Mouse (Mus musculus) myocyte (in vitro differentiated cells): ENCODE measurements around the gene Sept6. TPM values are rescaled to one million over a fixed set of nuclear protein-coding genes. Genes with fewer than 3 reads are reported as not detected.
A peak's percentile ranks its signal among the peaks of the same experiment; 100 is the strongest.

ENCODE experiments used
- H3K27me3 ChIP-seq: one replicate; pipeline ENCODE4 v1.6.1; 2011; ENCODE audit not compliant: control insufficient read depth, insufficient read depth, insufficient read length
- H3K36me3 ChIP-seq: one replicate; pipeline ENCODE4 v1.6.1; 2011; ENCODE audit not compliant: control insufficient read depth, insufficient read depth
- H3K4me2 ChIP-seq: one replicate; pipeline ENCODE4 v1.6.1; 2011; ENCODE audit warnings: low read depth, control low read depth
- H3K4me3 ChIP-seq: one replicate; pipeline ENCODE4 v1.5.1; 2011; ENCODE audit warnings: mild to moderate bottlenecking, control low read depth, moderate library complexity
- H3K79me2 ChIP-seq: one replicate; pipeline ENCODE4 v1.6.1; 2011; ENCODE audit not compliant: control insufficient read depth, insufficient read depth
- H3ac ChIP-seq: one replicate; pipeline ENCODE4 v1.6.1; 2011; ENCODE audit not compliant: control insufficient read depth, insufficient read length
- CEBPB ChIP-seq: IDR thresholded peaks from 2 replicates; pipeline ENCODE4 v1.6.1; 2011; ENCODE audit warnings: mild to moderate bottlenecking, moderate library complexity; ENCODE audit not compliant: poor library complexity, insufficient read depth, severe bottlenecking
- E2F4 ChIP-seq: IDR thresholded peaks from one replicate; pipeline ENCODE4 v1.6.1; 2011; ENCODE audit warnings: mild to moderate bottlenecking, control low read depth, moderate library complexity; ENCODE audit not compliant: insufficient read depth
- MAX ChIP-seq: IDR thresholded peaks from one replicate; pipeline ENCODE4 v1.6.1; 2011; ENCODE audit warnings: low read depth, mild to moderate bottlenecking, control low read depth
- MYOD1 ChIP-seq, 3 experiments: IDR thresholded peaks; one replicate each; pipeline ENCODE4 v1.6.1; 2011; ENCODE audit warnings: control low read depth in 2 of 3, low read depth in 2 of 3, mild to moderate bottlenecking in 2 of 3, moderate library complexity in 1 of 3; ENCODE audit not compliant: insufficient read length in 2 of 3, control insufficient read depth in 1 of 3
- MYOG ChIP-seq, 3 experiments: IDR thresholded peaks; one replicate each; pipeline ENCODE4 v1.6.1; 2011; ENCODE audit warnings: control low read depth in 2 of 3, low read depth in 2 of 3, mild to moderate bottlenecking in 2 of 3; ENCODE audit not compliant: insufficient read length in 2 of 3, control insufficient read depth in 1 of 3, insufficient read depth in 1 of 3
- POLR2A ChIP-seq: IDR thresholded peaks from one replicate; pipeline ENCODE4 v1.6.1; 2011; ENCODE audit warnings: low read depth, mild to moderate bottlenecking, control low read depth, moderate library complexity; ENCODE audit not compliant: insufficient read length
- POLR2AphosphoS2 ChIP-seq: IDR thresholded peaks from one replicate; pipeline ENCODE4 v1.6.1; 2011; ENCODE audit warnings: low read depth, control low read depth; ENCODE audit not compliant: insufficient read length
- REST ChIP-seq: IDR thresholded peaks from one replicate; pipeline ENCODE4 v1.6.1; 2011; ENCODE audit warnings: mild to moderate bottlenecking, control low read depth, moderate library complexity; ENCODE audit not compliant: insufficient read depth, insufficient read length
- SRF ChIP-seq: IDR thresholded peaks from one replicate; pipeline ENCODE4 v1.6.1; 2011; ENCODE audit warnings: low read depth; ENCODE audit not compliant: control insufficient read depth, insufficient read length
- TCF12 ChIP-seq: IDR thresholded peaks from one replicate; pipeline ENCODE4 v1.6.1; 2011; ENCODE audit warnings: mild to moderate bottlenecking, control low read depth; ENCODE audit not compliant: poor library complexity, insufficient read depth, severe bottlenecking
- TCF3 ChIP-seq: IDR thresholded peaks from one replicate; pipeline ENCODE4 v1.6.1; 2011; ENCODE audit warnings: low read depth, control low read depth; ENCODE audit not compliant: insufficient read length
- USF1 ChIP-seq: IDR thresholded peaks from one replicate; pipeline ENCODE4 v1.6.1; 2011; ENCODE audit warnings: low read depth, mild to moderate bottlenecking, control low read depth, moderate library complexity
- polyA plus RNA-seq: library from polyadenylated mRNA; unstranded; fragments of >200 nt; fragmentation: generic; extraction: Trizol; gene quantifications from one replicate; pipeline ENCODE4 v1.2.1, GENCODE M21; 2012; ENCODE audit warnings: missing spikeins

Sept6 gene
- polyA plus RNA-seq, 1 experiment: 8.3 TPM

DNA sequence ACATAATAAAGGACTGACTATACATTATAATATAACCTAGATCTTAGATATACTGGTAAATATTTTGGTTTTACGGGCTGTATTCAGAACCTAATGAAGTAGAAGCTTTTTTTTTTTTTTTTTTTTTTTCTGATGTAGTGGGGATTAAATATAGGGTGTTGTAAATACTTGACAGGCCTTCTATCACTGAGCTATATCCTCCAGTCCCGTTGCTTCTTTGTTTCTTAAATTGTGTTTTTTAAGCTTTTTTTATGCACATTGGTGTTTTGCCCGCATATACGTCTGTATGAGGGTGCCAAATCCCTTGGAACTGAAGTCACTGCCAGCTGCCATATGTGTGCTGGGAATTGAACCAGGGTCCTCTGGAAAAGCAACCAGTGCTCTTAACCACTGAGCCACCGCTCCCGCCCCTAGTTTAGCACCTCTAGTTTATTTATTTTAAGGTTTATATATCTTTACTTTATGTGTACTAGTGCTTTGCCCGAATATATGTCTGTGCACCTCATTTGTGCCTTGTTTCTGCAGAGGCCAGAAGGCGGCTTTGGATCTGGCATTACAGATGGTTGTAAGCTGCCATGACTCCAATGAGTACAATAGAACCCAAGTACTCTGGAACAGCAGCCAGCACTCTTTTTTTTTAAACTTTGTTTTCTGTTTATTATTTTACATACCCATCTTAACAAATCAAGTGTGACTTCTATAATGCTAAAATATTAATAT is 126.8 kb downstream of the Sept6 start:
- Histone ChIP-seq H3ac (no peak overlapping the region), H3K79me2 (peaks cover 18% of the 10 kb centered on the region), H3K27me3 (no peaks in the 10 kb centered on the region), H3K36me3 (no peaks in the 10 kb centered on the region), H3K4me3 (peak overlapping the region; percentile 38), H3K4me2 (peak overlapping the region; percentile 60)
- TF ChIP-seq CEBPB: no peak
- no peak for TF ChIP-seq TCF12
- no peak for TF ChIP-seq SRF
- no peak for TF ChIP-seq MYOG (IDR thresholded peaks at IDR 0.05; ENCODE audit: control insufficient read depth in 1 of 3, insufficient read depth in 1 of 3, insufficient read length in 2 of 3, low read depth in 2 of 3)
- no peak for TF ChIP-seq E2F4
- no peak for TF ChIP-seq POLR2AphosphoS2
- no peak for TF ChIP-seq MYOD1 (IDR thresholded peaks at IDR 0.05; ENCODE audit: control insufficient read depth in 1 of 3, insufficient read length in 2 of 3, low read depth in 2 of 3)
- TF ChIP-seq MAX: no peak
- TF ChIP-seq REST: no peak
- no peak for TF ChIP-seq TCF3
- TF ChIP-seq USF1: no peak
- TF ChIP-seq POLR2A: no peak

DNA sequence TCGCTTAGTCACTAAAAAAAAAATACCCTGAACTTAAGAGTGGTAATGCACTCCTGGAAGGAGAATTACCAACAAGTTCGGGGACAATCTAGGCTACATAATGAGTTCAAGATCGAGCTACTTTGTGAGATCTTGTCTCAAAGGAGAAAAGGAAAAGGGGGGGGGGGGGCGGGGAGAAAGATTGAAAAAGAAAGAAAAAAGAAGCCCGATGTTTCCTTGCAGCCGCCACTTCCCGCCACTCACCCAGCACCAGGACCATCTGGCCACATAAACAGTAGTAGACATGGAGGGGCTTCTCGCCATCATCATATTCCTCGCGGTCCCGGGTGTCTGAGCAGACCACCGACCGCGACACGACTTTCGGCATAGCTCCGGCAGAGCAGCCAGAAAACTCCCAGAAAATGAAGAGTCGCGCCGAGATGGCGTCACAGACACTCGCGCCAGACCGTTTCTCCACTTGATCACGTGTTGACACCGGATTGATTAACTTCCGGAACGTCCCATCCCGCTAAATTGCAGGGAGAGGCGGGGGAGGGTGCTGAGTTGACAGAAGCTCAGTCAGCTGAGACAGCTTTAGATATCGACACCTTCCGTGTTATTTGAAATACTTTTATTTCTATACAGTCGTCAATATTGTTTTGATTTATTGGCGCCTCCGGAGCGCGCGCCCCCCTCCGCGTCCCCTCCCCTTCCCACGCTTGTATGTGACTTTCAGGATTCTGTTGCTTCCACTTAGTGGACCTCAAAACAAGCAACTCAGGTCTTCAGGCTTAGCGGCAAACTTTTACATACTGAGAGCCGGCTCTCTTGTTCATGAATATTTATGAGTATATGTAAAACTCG is 127.6 kb downstream of the Sept6 start:
- Histone ChIP-seq H3ac (no peak overlapping the region), H3K79me2 (peaks cover 18% of the 10 kb centered on the region), H3K4me3 (peak overlapping the region; percentile 38), H3K27me3 (no peaks in the 10 kb centered on the region), H3K36me3 (no peaks in the 10 kb centered on the region), H3K4me2 (peak overlapping the region; percentile 79)
- TF ChIP-seq POLR2A (peak; percentile 13), USF1 (peak; percentile 93), SRF (no peak)

Other genes with a start within 250 kb of the Sept6 start
- gene Slc25a43, start 248.1 kb downstream of the Sept6 start, polyA plus RNA-seq: 1.1 TPM
- 684 TPM for gene Slc25a5, start 196.1 kb downstream of the Sept6 start, polyA plus RNA-seq
- gene Ube2a, start 117.9 kb downstream of the Sept6 start, polyA plus RNA-seq: 52.1 TPM
- gene C330007P06Rik, start 117.7 kb downstream of the Sept6 start, polyA plus RNA-seq: 6.6 TPM
- 2.9 TPM for gene Nkrf, start 88.9 kb downstream of the Sept6 start, polyA plus RNA-seq
- not detected for gene Sowahd, start 57.1 kb upstream of the Sept6 start, polyA plus RNA-seq
- gene Rpl39, start 93.6 kb upstream of the Sept6 start, polyA plus RNA-seq: 2,053 TPM
- 2.8 TPM for gene Upf3b, start 118.5 kb upstream of the Sept6 start, polyA plus RNA-seq
- 2.3 TPM for gene Nkap, start 135.0 kb upstream of the Sept6 start, polyA plus RNA-seq
- gene Akap14, start 177.0 kb upstream of the Sept6 start, polyA plus RNA-seq: not detected
- gene Ndufa1, start 199.4 kb upstream of the Sept6 start, polyA plus RNA-seq: 250 TPM
- gene Rnf113a1, start 199.5 kb upstream of the Sept6 start, polyA plus RNA-seq: 3.0 TPM
- gene Gm9, start 219.2 kb upstream of the Sept6 start, polyA plus RNA-seq: not detected
- gene Rhox1, start 230.5 kb upstream of the Sept6 start, polyA plus RNA-seq: not detected